Mouse (Mus musculus) cerebellum, adult 2 months (tissue): ENCODE measurements around the gene Oca2.

Experiments used
- CTCF ChIP-seq: fragments of 200-500 bp; IDR thresholded peaks from 2 replicates; pipeline ENCODE4 v1.5.1; 2011; ENCODE audit warnings: low read depth, mild to moderate bottlenecking, control low read depth, low read length, moderate library complexity, borderline replicate concordance; ENCODE audit not compliant: insufficient read depth
- POLR2A ChIP-seq: fragments of 200-500 bp; IDR thresholded peaks from 2 replicates; pipeline ENCODE4 v1.6.1; 2011; ENCODE audit warnings: low read length, control low read depth, borderline replicate concordance; ENCODE audit not compliant: insufficient read depth

DNA sequence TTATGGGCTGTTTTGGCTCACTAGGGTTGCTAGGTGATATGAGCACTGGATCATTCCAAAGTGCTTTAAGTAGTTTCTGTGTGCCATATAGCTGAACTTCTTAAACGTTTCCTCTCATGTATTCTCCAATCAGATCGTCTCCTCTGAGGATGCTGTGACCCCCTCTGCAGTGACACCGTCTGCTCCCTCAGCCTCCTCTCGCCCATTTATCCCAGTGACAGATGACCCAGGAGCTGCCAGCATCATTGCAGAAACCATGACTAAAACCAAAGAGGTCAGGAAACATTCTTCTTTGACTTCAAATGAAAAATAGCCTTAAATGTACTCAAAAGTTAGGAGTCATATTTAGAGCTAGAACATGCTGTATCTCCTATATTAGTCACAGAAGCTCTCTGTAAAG is 47.9 kb upstream of the Oca2 start:
- TF ChIP-seq POLR2A (no peak), CTCF (no peak)
